Mouse (Mus musculus) B cell, adult 62 days (primary cell): ENCODE measurements around the gene Ciapin1. TPM values are rescaled to one million over a fixed set of nuclear protein-coding genes. Genes with fewer than 3 reads are reported as not detected.

Experiments used
- total RNA-seq: library from RNA; stranded (reverse); gene quantifications from 4 replicates; pipeline ENCODE4 v1.2.4, GENCODE M21; 2023

Gene Ciapin1
- total RNA-seq = 48.5 to 59.1 TPM (median 57.3 TPM) in 4 replicates

DNA sequence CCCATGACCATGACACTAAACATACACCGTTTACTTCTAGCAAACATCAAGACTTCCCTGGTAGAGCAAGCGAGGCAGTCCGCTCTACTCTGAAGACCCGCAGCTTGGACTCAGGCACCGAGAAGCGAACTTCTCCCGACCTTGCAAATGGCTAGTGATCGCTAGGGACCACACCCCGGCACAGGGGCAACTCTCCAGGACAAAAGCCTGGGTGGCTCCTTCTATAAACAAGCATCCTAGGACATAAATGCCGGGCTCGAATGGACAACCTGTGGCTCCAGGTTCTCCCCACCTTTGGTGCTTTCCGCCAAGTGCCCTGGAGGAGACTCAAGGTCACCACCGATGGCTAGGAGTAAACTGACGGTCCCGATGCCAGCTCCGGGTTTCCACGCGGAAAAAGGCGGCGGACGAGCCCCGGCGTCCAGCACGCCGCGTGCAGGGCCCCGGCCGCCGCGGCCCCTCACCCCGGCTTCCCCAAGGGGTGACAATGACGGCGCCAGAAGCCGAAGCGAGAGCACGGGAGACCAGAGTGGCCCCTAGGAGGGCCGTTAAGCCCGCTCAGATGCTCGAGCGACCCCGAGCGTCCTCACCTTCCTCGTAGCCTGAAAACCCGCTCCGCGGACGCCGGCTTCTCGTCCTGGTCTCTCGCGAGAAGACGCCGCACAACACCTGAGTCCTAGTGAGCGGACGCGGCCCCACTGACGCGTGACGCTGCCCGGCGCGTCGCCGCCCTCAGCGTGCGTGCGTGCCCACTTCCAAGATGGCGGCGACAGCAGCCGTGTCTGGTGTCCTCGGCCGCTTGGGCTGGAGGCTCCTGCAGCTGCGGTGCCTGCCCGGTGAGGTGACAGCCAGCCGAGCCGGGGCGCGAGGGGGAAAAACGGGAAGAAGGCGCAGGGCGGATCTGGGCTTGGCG is at the start of gene Ciapin1, which contains the start of gene Coq9:
Gene Ciapin1, minus strand, starts transcription at position 697 of the 913 bp plus-strand sequence.
Gene Coq9, plus strand, starts transcription at position 660 of the 913 bp plus-strand sequence.

DNA sequence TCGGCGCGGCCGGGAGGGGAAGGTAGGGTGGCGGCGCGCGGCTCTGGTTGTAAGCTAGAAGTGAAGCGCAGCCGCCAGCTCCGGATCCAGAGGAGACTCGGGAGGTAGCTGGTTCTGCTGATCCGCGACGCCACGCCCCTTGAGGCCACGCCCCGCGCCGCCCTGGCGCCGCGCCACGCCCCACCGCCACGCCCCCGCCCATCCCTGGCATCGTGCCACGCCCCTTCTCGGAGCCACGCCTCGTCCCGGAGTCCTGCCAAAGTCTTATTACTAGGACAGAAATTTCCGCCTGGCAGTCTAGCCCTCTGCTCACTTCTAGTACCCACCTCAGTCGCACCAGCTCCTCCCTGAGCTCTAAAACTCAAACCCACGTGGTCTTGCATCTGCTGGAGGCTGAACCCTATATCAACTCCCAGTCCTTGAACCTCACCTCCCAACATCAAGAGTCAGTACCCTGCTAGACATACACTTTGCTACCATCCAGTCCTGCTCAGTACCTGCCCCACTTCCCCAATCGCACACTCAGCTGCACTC is 38.1 kb upstream of the Ciapin1 start, which contains the start of gene Dok4:
Gene Dok4, minus strand, starts transcription at position 134 of the 534 bp plus-strand sequence.

DNA sequence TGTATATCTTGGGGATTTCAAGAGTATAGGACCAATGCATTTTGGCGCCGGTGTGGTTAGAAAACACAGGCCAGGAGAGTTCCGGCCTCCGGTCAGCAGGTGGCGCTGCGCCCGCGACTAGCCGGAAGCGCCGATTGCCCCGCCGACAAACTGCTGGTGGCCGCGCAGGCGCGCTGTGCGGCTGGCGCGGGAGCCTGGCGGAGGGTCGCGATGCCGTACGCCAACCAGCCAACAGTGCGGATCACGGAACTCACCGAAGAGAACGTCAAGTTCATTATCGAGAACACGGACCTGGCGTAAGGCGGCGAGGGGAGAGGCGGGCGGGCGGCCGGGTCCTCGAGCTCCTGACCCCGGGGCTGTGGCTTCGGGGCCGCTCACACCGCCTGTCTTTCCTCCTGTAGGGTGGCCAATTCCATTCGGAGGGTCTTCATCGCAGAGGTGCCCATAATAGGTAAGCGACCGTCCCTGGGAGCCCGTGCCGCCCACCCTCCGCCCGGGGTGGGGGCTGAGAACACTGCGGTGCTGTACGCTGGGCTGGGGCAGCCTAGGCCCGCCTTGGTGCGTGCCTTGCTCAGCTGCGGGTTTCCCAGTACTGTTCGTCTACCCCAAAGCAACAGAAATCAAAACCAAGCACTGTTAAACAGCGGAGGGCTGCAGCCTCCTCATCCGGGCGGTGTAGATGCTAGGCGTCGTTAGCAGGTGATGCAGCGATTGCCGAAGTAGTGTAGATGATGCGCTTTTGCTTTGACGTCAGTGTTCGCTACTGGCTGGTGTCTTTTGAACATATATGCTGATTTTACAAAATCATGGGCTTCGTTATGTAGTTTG is 19.4 kb upstream of the Ciapin1 start, which contains the start of gene Polr2c:
Gene Polr2c, plus strand, starts transcription at position 105 of the 828 bp plus-strand sequence.

DNA sequence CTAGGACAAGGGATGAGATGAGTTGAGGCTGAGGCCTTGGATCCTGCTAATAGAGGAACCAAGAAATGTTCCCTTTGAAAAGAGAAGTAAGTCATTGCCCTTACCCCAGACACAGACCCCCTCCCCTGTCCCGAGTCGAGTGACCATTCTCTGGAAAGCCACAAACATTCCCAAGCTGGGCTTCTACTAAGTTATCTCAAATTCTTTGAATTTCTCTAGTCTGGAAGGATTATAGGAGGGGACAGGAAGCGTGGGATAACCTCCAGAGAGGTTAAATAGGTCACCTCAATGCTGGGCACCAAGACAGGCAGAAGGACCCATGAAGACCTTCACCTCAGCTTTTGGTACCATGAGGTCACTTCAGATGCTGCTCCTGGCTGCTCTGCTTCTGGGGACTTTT is 28.0 kb downstream of the Ciapin1 start, which contains the start of gene Ccl17:
Gene Ccl17, plus strand, starts transcription at position 301 of the 400 bp plus-strand sequence.

DNA sequence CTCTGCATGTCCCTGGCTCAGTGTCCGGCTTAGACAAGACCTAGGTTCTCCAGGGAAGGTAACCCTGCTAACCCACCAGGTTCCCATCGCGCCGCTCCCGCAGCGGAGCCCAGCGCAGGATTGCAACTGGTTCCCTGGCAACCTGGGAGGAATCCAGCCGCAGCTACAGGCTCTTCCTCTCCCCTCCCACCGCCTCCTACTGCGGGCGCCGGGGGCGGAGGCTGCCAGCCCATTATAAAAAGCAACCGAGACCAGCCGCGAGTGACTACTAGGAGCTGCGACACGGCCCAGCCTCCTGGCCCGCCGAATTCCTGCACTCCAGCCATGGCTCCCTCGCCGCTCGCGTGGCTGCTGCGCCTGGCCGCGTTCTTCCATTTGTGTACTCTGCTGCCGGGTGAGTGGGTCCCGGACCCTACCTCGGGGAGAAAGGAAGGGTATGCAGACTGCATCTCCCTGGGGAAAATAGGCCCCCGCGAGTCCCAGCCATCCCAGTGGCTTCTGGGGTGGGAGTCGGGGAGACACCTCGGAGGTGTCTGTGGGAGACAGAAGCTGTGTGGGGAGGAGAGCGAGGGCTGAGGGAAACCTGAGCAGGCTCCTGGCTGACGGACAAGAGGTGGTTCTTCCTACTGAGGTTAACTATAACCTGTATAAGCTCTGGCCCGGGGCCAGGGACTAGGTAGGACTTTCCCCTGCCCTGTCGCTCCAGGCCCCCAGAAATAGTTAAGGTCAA is 66.1 kb downstream of the Ciapin1 start, which contains the start of gene Cx3cl1:
Gene Cx3cl1, plus strand, starts transcription at position 69 of the 730 bp plus-strand sequence.

Other genes with a start within 250 kb of the Ciapin1 start
- 26.0 to 30.1 TPM (median 27.9 TPM) in 4 replicates for gene Rspry1, start 236.4 kb downstream of the Ciapin1 start, total RNA-seq
- 28.7 to 35.8 TPM (median 32.3 TPM) in 4 replicates for gene Fam192a, start 236.4 kb downstream of the Ciapin1 start, total RNA-seq
- 92.4 to 105 TPM (median 99.9 TPM) in 4 replicates for gene Arl2bp, start 171.8 kb downstream of the Ciapin1 start, total RNA-seq
- gene Pllp, start 142.1 kb downstream of the Ciapin1 start, total RNA-seq = not detected in 4 replicates
- not detected in 4 replicates for gene Ccl22, start 92.8 kb downstream of the Ciapin1 start, total RNA-seq
- gene Cx3cl1, start 66.3 kb downstream of the Ciapin1 start, total RNA-seq = not detected in 4 replicates
- gene Ccl17, start 27.9 kb downstream of the Ciapin1 start, total RNA-seq = not detected in 4 replicates
- gene Coq9, start within 50 bp of the Ciapin1 start, total RNA-seq = 30.1 to 35.6 TPM (median 31.6 TPM) in 4 replicates
- gene Polr2c, start 19.1 kb upstream of the Ciapin1 start, total RNA-seq = 58.3 to 64.2 TPM (median 61.4 TPM) in 4 replicates
- 2.9 to 3.8 TPM (median 3.3 TPM) in 4 replicates for gene Dok4, start 38.0 kb upstream of the Ciapin1 start, total RNA-seq
- gene Ccdc102a, start 79.7 kb upstream of the Ciapin1 start, total RNA-seq = 0.52 to 1.2 TPM (median 0.77 TPM) in 4 replicates
- gene Adgrg5, start 85.3 kb upstream of the Ciapin1 start, total RNA-seq = 0.55 to 1.2 TPM (median 0.99 TPM) in 4 replicates
- 4.0 to 13.3 TPM (median 7.5 TPM) in 4 replicates for gene Adgrg1, start 136.4 kb upstream of the Ciapin1 start, total RNA-seq
- 0.21 TPM in 1 of 4 replicates, not detected in the others for gene Adgrg3, start 179.3 kb upstream of the Ciapin1 start, total RNA-seq
- not detected in 4 replicates for gene Drc7, start 216.7 kb upstream of the Ciapin1 start, total RNA-seq
- gene Katnb1, start 242.8 kb upstream of the Ciapin1 start, total RNA-seq = 12.6 to 18.8 TPM (median 15.8 TPM) in 4 replicates